Mouse (Mus musculus): ENCODE data around the gene Rab25. TPM values are rescaled to one million over a fixed set of nuclear protein-coding genes. Genes with fewer than 3 reads are reported as not detected.

Gene Rab25
- polyA plus RNA-seq, 1 experiment, result 9.3 TPM

DNA sequence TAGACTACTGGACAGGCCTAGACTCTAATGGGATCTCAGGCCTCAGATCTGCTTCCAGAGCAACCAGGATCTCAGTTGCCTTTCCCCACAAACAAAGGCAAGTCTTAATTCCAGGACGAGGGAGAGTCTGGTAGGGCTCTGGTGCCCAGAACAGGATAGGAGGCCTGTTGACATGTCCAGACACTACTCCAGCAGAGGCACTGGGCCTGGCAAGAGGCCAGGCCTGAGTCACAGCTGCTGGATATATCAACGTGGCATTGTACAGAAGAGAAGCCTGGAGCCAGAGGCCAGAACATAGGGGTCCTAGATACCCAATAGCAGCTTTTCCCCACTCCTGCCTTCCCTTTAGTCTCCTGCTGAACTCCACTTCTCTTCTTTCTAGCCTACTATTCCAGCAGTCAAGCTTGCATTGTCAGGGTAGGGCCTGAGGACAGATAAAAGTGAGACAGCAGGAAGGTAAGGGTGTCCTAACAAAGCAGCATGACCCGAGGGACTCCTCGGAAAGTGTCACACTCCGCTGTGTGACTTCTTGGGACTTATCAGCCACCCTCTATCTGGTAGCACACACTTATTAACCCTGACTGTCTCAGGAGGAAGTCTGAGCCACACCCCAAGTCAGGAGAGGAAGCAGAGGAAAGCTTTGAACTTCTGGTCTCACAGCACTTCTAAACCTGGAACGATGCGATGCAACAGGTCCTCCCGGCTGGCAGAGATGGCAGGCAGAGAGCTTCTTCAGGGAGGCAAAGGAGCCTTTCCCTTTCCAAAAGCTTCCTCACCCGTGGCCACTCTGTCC lies 53.1 kb downstream of the Rab25 start:
- Histone ChIP-seq H3K27me3 (ENCODE audit: control insufficient read depth, insufficient read depth, low read length) (peaks cover 7% of the 10 kb centered on the region; the same call in 1 of the 2 replicates), H3K27ac (ENCODE audit: control insufficient read depth, insufficient read depth, low read length) (no peak overlapping the region), H3K36me3 (ENCODE audit: control insufficient read depth, insufficient read depth, low read length) (no peaks in the 10 kb centered on the region), H3K4me3 (ENCODE audit: control insufficient read depth, insufficient read depth, low read length) (no peak overlapping the region), H3K4me1 (replicated peaks; ENCODE audit: control insufficient read depth, insufficient read depth, low read length) (peaks cover 21% of the 10 kb centered on the region)
- no peak for DNase-seq
- 44% methylated on average over 9 of the region's 9 CpGs for WGBS
- TF ChIP-seq POLR2A (IDR thresholded peaks at IDR 0.05; ENCODE audit: control insufficient read depth, extremely low read depth, insufficient read depth, low read length, poor library complexity) (no peak), CTCF (IDR thresholded peaks at IDR 0.05; ENCODE audit: borderline replicate concordance, control insufficient read depth, extremely low read depth, insufficient read depth, low read length, poor library complexity) (no peak)

DNA sequence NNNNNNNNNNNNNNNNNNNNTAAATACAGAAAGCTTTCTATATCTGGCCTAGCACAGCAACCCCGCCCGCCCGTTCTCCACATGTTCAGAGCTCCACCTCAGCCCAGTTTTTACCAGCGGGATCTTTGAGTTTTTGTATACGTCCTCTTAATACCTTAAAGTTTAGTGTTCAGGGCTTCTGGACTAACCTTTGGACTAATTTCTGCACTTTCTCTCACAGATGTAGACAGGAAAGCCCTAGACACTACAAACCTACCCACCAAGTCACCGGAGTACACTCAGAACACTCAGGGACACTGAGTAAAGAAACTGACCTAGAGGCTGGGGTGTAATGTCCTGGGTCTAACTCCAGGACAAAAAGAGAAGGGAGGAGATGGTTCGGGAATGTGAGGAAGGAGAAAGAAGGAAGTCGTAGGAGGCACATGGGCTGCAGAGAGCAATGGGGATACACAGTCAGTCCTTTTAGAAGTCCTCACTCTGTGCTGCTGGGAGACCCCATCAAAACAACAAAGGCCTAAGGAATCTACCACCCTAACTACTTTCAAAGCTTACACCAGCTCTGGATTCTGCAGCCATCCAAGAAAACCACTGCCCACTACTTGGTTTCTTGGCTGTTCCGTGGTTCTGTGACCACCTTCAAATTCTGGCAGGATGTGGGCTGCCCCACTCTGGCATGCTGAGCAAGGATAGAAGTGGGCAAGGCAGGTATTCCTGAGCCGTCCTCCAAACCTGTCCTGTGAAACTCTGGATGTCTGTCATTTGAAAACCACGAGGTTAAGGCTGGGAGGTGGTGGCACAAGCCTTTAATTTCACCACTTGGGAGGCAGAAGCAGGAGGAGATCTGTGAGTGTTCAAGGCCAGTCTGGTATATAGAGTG lies 54.2 kb downstream of the Rab25 start:
- WGBS, result 75% methylated on average over 11 of the region's 11 CpGs
- no peak overlapping the region for H3K4me3 ChIP-seq (ENCODE audit: control insufficient read depth, insufficient read depth, low read length)
- H3K27ac ChIP-seq (ENCODE audit: control insufficient read depth, insufficient read depth, low read length), result no peak overlapping the region
- H3K27me3 ChIP-seq (ENCODE audit: control insufficient read depth, insufficient read depth, low read length), result peaks cover 7% of the 10 kb centered on the region; the same call in 1 of the 2 replicates
- DNase-seq, result no peak
- H3K36me3 ChIP-seq (ENCODE audit: control insufficient read depth, insufficient read depth, low read length), result no peaks in the 10 kb centered on the region
- peaks cover 21% of the 10 kb centered on the region for H3K4me1 ChIP-seq (replicated peaks; ENCODE audit: control insufficient read depth, insufficient read depth, low read length)
- TF ChIP-seq CTCF (IDR thresholded peaks at IDR 0.05; ENCODE audit: borderline replicate concordance, control insufficient read depth, extremely low read depth, insufficient read depth, low read length, poor library complexity) (no peak), POLR2A (IDR thresholded peaks at IDR 0.05; ENCODE audit: control insufficient read depth, extremely low read depth, insufficient read depth, low read length, poor library complexity) (no peak)

Other genes with a start within 250 kb of the Rab25 start
- 201 and 237 TPM in 2 replicates for gene Glmp, start 223.3 kb downstream of the Rab25 start, polyA plus RNA-seq (2012; rRNA removed)
- gene Tmem79, start 212.2 kb downstream of the Rab25 start, polyA plus RNA-seq (2012; rRNA removed), result 8.9 and 10.4 TPM in 2 replicates
- 151 and 159 TPM in 2 replicates for gene Smg5, start 212.0 kb downstream of the Rab25 start, polyA plus RNA-seq (2012; rRNA removed)
- gene Paqr6, start 183.7 kb downstream of the Rab25 start, polyA plus RNA-seq (2012; rRNA removed), result 1.2 and 2.0 TPM in 2 replicates
- gene Bglap3, start 175.6 kb downstream of the Rab25 start, polyA plus RNA-seq (2012; rRNA removed), result 1.2 and 2.6 TPM in 2 replicates
- gene Bglap2, start 169.6 kb downstream of the Rab25 start, polyA plus RNA-seq (2012; rRNA removed), result 2.2 and 3.8 TPM in 2 replicates
- 1.5 and 2.7 TPM in 2 replicates for gene Bglap, start 163.8 kb downstream of the Rab25 start, polyA plus RNA-seq (2012; rRNA removed)
- gene Pmf1, start 138.0 kb downstream of the Rab25 start, polyA plus RNA-seq (2012; rRNA removed), result 138 and 151 TPM in 2 replicates
- gene Slc25a44, start 123.2 kb downstream of the Rab25 start, polyA plus RNA-seq (2012; rRNA removed), result 30.8 and 32.5 TPM in 2 replicates
- gene Sema4a, start 87.1 kb downstream of the Rab25 start, polyA plus RNA-seq (2012; rRNA removed), result 99.3 and 109 TPM in 2 replicates
- 59.3 and 61.1 TPM in 2 replicates for gene Lmna, start 38.3 kb downstream of the Rab25 start, polyA plus RNA-seq (2012; rRNA removed)
- gene Mex3a, start 15.9 kb downstream of the Rab25 start, polyA plus RNA-seq (2012; rRNA removed), result 22.0 and 24.2 TPM in 2 replicates
- 128 and 141 TPM in 2 replicates for gene Lamtor2, start 4.8 kb upstream of the Rab25 start, polyA plus RNA-seq (2012; rRNA removed)
- 80.5 and 82.1 TPM in 2 replicates for gene Ubqln4, start 5.5 kb upstream of the Rab25 start, polyA plus RNA-seq (2012; rRNA removed)
- gene Ssr2, start 27.6 kb upstream of the Rab25 start, polyA plus RNA-seq (2012; rRNA removed), result 196 and 206 TPM in 2 replicates
- gene Arhgef2, start 57.7 kb upstream of the Rab25 start, polyA plus RNA-seq (2012; rRNA removed), result 164 and 192 TPM in 2 replicates
- not detected in 2 replicates for gene Rxfp4, start 104.8 kb upstream of the Rab25 start, polyA plus RNA-seq (2012; rRNA removed)
- gene Khdc4, start 137.5 kb upstream of the Rab25 start, polyA plus RNA-seq (2012; rRNA removed), result 116 and 124 TPM in 2 replicates
- 35.4 and 44.5 TPM in 2 replicates for gene Rit1, start 168.5 kb upstream of the Rab25 start, polyA plus RNA-seq (2012; rRNA removed)
- gene Syt11, start 226.9 kb upstream of the Rab25 start, polyA plus RNA-seq (2012; rRNA removed), result 3.2 and 3.5 TPM in 2 replicates

Data from thymus, adult 2 months (tissue).